Mouse (Mus musculus) limb, embryonic 11.5 days (tissue): ENCODE measurements around the gene Btbd2. TPM values are rescaled to one million over a fixed set of nuclear protein-coding genes. Genes with fewer than 3 reads are reported as not detected.

Source experiments
- ATAC-seq: fragments of 200-750 bp; cut with Nextera tagmentation; 2 replicates; pipeline ENCODE4 v1.8.0; 2017; ENCODE audit warnings: low read depth; ENCODE audit not compliant: insufficient number of reproducible peaks, low FRiP score, low TSS enrichment
- DNase-seq: peaks from one replicate; pipeline ENCODE4 v3.0.0-alpha.2; 2015; ENCODE audit warnings: low spot score
- H3K27ac ChIP-seq: fragments of 300-500 bp; sonication (generic); replicated peaks from 2 replicates; pipeline ENCODE4 v1.5.1; 2014; ENCODE audit warnings: low read depth, mild to moderate bottlenecking, low read length
- H3K27me3 ChIP-seq: fragments of 300-500 bp; sonication (generic); 2 replicates; pipeline ENCODE4 v1.6.1; 2014; ENCODE audit warnings: mild to moderate bottlenecking, low read length, mixed read lengths; ENCODE audit not compliant: control insufficient read depth, insufficient read depth
- H3K36me3 ChIP-seq: fragments of 300-500 bp; sonication (generic); 2 replicates; pipeline ENCODE4 v1.6.1; 2014; ENCODE audit warnings: mild to moderate bottlenecking, low read length, moderate library complexity, mixed read lengths; ENCODE audit not compliant: control insufficient read depth, insufficient read depth
- H3K4me1 ChIP-seq: fragments of 300-500 bp; sonication (generic); 2 replicates; pipeline ENCODE4 v1.6.1; 2014; ENCODE audit warnings: low read length, mixed read lengths; ENCODE audit not compliant: control insufficient read depth, insufficient read depth
- H3K4me2 ChIP-seq: fragments of 300-500 bp; sonication (generic); 2 replicates; pipeline ENCODE4 v1.6.1; 2014; ENCODE audit warnings: low read depth, mild to moderate bottlenecking, moderate library complexity; ENCODE audit not compliant: severe bottlenecking
- H3K4me3 ChIP-seq: fragments of 300-500 bp; sonication (generic); 2 replicates; pipeline ENCODE4 v1.5.1; 2014; ENCODE audit warnings: low read depth, low read length
- H3K9ac ChIP-seq: fragments of 300-500 bp; sonication (generic); 2 replicates; pipeline ENCODE4 v1.6.1; 2014; ENCODE audit warnings: mild to moderate bottlenecking, low read length
- H3K9me3 ChIP-seq: fragments of 300-500 bp; sonication (generic); 2 replicates; pipeline ENCODE4 v1.6.1; 2016; ENCODE audit warnings: low read length; ENCODE audit not compliant: control insufficient read depth
- WGBS: fragments of 180-500 bp; shearing (Covaris S2); extraction: QIAGEN DNeasy Blood & Tissue Kit; methylation state at CpG from one replicate; pipeline ENCODE4 v1.1.7; 2014; 5-methylcytosine and 5-hydroxymethylcytosine counted together
- polyA plus RNA-seq: library from polyadenylated mRNA; unstranded; fragments of >200 nt; fragmentation: Nextera tagmentation; extraction: Ambion mirVana; gene quantifications from 2 replicates; pipeline ENCODE4 v1.2.1, GENCODE M21; 2014

Gene Btbd2
- polyA plus RNA-seq, 1 experiment from 2014 or later: 67.4 TPM

DNA sequence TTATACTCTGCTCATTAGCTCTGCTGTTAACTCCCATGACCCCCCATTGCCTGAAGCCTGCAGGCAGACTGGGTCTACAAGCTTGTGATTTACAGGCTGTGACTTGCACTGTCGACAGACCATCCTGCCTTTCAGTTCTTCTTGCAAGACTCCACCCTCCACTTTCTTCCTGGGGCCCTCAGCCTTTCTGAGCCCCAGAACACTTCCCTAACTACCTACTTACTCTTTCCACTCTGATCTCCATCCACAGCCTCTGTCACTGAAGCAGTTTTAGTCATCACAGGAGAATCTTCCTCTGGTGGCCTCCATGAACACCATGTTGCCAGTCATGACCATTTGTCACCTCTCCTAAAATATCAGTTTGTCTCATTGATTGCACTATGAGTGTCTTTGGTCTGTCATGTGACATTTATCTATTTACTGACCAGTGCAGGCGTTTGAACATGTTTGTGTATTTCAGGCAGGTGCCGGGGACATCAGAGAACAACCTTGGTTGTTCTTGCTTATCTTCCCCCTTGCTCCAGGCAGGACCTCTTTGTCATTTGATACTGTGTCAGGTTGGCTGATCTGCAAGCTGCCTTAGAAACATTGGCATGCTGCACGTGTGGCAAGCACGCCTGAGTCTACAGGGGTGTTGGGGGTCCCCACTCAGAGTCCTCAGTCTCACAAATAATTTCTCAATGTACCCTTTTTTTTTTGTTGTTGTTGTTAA, 6.8 kb upstream of the Btbd2 start:
- H3K9me3 ChIP-seq: no peaks in the 10 kb centered on the region
- ATAC-seq (no peak), DNase-seq (peak; percentile 43)
- peaks cover 27% of the 10 kb centered on the region for H3K4me1 ChIP-seq
- no peak overlapping the region for H3K9ac ChIP-seq
- no peak overlapping the region for H3K4me2 ChIP-seq
- H3K27ac ChIP-seq: no peak overlapping the region
- peaks cover 22% of the 10 kb centered on the region for H3K36me3 ChIP-seq
- H3K27me3 ChIP-seq: no peaks in the 10 kb centered on the region
- 21% methylated on average over 5 of the region's 5 CpGs for WGBS
- no peak overlapping the region for H3K4me3 ChIP-seq

GRCm38 (mm10) chr10:80661149-80661548, 4.3 kb upstream of the Btbd2 start:
- Histone ChIP-seq H3K36me3 (no peaks in the 10 kb centered on the region; the same call in 1 of the 2 replicates), H3K4me3 (no peak overlapping the region), H3K27ac (no peak overlapping the region), H3K4me1 (peaks cover 25% of the 10 kb centered on the region), H3K4me2 (no peak overlapping the region), H3K9ac (no peak overlapping the region), H3K27me3 (no peaks in the 10 kb centered on the region), H3K9me3 (no peaks in the 10 kb centered on the region)
- DNase-seq: peak; percentile 61
- ATAC-seq: no peak
- WGBS: 46% methylated on average over 5 of the region's 5 CpGs

DNA sequence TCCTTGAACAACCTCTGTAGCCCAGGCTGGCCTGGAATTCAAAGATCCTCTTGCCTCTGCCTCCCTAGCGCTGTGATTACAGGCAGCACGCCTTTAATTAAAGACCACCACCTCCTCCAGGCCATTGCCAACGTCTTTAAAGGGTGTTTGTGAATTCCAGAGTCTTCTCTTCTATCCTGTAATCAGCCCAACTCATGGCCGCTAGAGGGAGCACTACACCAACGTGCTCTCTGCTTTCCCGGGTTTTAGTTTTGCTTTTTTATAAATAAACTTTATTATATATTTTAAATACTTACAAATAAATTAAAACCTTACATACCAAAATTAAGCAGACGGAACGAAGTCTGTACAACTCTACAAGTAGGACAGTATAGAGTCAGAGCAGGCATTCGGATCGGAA, 2.3 kb upstream of the Btbd2 start:
- WGBS: 21% methylated on average over 10 of the region's 10 CpGs
- no peak overlapping the region for H3K4me3 ChIP-seq
- no peak overlapping the region for H3K27ac ChIP-seq

GRCm38 (mm10) chr10:80658841-80659202, 2.0 kb upstream of the Btbd2 start:
- no peak for ATAC-seq
- no peak overlapping the region for H3K27ac ChIP-seq
- H3K4me3 ChIP-seq: no peak overlapping the region
- H3K9ac ChIP-seq: no peak overlapping the region
- H3K4me1 ChIP-seq: peaks cover 17% of the 10 kb centered on the region
- no peaks in the 10 kb centered on the region for H3K9me3 ChIP-seq
- H3K36me3 ChIP-seq: no peaks in the 10 kb centered on the region
- 68% methylated on average over 4 of the region's 4 CpGs for WGBS
- DNase-seq: no peak
- H3K4me2 ChIP-seq: no peak overlapping the region
- H3K27me3 ChIP-seq: no peaks in the 10 kb centered on the region

More for the DNA sequence above, 2.3 kb upstream of the Btbd2 start:
- Histone ChIP-seq H3K27me3 (no peaks in the 10 kb centered on the region), H3K9me3 (no peaks in the 10 kb centered on the region), H3K4me1 (peaks cover 21% of the 10 kb centered on the region), H3K4me2 (no peak overlapping the region), H3K9ac (no peak overlapping the region), H3K36me3 (no peaks in the 10 kb centered on the region)
- DNase-seq (peak; percentile 85), ATAC-seq (no peak)

DNA sequence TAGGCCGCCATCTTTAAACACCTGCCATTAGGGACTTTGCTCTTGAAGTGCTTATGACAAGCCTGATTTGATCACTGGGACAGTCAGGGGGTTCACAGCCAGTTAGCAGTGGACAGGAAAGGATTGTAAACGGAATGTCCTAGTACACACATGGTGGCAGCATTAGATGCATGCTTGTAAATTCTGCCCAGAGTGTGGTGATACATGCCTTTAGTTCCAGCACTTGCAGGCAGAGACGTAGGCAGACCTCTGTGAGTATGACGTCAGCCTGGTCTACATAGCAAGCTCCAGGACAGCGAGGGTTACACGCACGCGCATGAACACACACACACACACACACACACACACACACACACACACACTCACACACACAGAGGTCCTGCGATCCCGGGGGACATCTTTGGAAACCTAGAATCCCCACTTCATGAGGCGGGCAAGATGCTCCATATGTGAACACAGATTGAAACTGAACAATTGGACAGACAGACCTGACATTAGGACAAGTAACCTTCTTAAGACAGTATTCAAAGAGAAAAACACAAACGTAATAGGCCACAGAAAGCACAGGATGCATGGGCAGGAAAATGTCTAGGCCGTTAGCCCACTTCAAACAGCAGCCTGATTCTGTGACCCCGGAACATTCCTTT, 1.4 kb upstream of the Btbd2 start:
- no peak overlapping the region for H3K9ac ChIP-seq
- no peaks in the 10 kb centered on the region for H3K36me3 ChIP-seq
- DNase-seq: no peak
- H3K4me1 ChIP-seq: peaks cover 14% of the 10 kb centered on the region
- H3K9me3 ChIP-seq: no peaks in the 10 kb centered on the region
- no peak overlapping the region for H3K4me2 ChIP-seq
- no peak overlapping the region for H3K4me3 ChIP-seq
- no peak overlapping the region for H3K27ac ChIP-seq
- no peaks in the 10 kb centered on the region for H3K27me3 ChIP-seq
- WGBS: 81% methylated on average over 14 of the region's 14 CpGs
- no peak for ATAC-seq

DNA sequence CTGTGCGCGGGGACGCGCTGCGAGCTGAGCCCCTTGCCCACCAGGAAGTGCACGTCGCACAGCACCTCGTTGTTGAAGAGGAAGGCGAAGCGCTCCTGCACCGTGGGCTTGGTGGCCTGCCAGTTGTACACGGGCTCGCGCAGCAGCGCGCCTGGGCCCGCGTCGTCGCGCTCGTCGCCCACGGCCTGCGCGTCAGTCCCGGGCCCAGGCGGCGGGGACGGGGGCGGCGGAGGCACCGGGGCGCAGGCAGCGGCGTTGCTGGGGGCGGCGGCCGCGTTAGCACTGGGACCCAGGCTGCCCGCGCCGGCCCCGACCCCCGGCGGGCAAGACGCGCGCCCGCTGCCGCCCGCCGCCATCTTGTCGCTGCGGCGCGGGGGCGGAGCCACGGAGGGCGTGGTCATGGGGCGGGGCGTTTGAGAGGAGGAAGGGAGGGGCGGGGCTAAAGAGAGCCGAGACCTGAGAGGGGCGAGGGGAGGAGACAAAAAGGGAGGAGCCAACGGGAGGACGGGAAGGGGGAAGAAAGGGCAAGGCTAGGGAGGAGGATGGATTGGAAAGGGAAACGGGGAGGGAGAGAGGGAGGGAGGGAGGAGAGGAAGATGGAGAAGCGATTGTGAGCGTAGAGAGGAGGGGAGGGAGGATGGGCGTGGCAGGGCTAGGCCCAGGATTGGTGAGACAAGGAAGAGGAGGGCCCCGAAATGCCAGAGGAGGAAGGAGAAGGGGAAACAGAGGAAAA, 575 bp downstream of the Btbd2 start:
- ATAC-seq: peak; percentile 78
- WGBS: under 1% methylated on average over 60 of the region's 72 CpGs
- H3K4me2 ChIP-seq: peak overlapping the region; percentile 90
- peaks cover 9% of the 10 kb centered on the region for H3K4me1 ChIP-seq
- peak; percentile 99 for DNase-seq
- peak overlapping the region; percentile 82 for H3K4me3 ChIP-seq
- H3K9ac ChIP-seq: peak overlapping the region; percentile 92
- no peaks in the 10 kb centered on the region for H3K9me3 ChIP-seq
- H3K27ac ChIP-seq: peak overlapping the region; percentile 62; the same call in 1 of the 2 replicates
- no peaks in the 10 kb centered on the region for H3K27me3 ChIP-seq
- H3K36me3 ChIP-seq: no peaks in the 10 kb centered on the region

- ATAC-seq (peak; percentile 59), DNase-seq (no peak)
- Histone ChIP-seq H3K9ac (peak overlapping the region; percentile 92), H3K36me3 (no peaks in the 10 kb centered on the region), H3K9me3 (no peaks in the 10 kb centered on the region), H3K27me3 (no peaks in the 10 kb centered on the region), H3K27ac (peak overlapping the region; percentile 52; the same call in 1 of the 2 replicates), H3K4me3 (peak overlapping the region; percentile 82), H3K4me1 (peaks cover 9% of the 10 kb centered on the region), H3K4me2 (peak overlapping the region; percentile 90)
- WGBS: 2% methylated on average over 12 of the region's 12 CpGs
Measured at GRCm38 (mm10) chr10:80655406-80656129, 1.3 kb downstream of the Btbd2 start.

GRCm38 (mm10) chr10:80654866-80655265, 2.0 kb downstream of the Btbd2 start:
- H3K4me3 ChIP-seq: no peak overlapping the region
- WGBS: 86% methylated on average over 6 of the region's 6 CpGs
- DNase-seq (no peak), ATAC-seq (no peak)
- peak overlapping the region; percentile 90; the same call in 1 of the 2 replicates for H3K4me2 ChIP-seq
- no peaks in the 10 kb centered on the region for H3K27me3 ChIP-seq
- no peaks in the 10 kb centered on the region for H3K36me3 ChIP-seq
- H3K9me3 ChIP-seq: no peaks in the 10 kb centered on the region
- H3K4me1 ChIP-seq: peaks cover 9% of the 10 kb centered on the region
- no peak overlapping the region for H3K9ac ChIP-seq
- no peak overlapping the region for H3K27ac ChIP-seq
